Mouse (Mus musculus) kidney, postnatal 36 days (tissue): ENCODE measurements around the gene Nfu1.
A peak's percentile ranks its signal among the peaks of the same experiment; 100 is the strongest.
"Not testable (repeated sequence)": the region's sequence is repeated elsewhere in the genome, so short reads cannot be mapped to it uniquely, and the experiment has no call there.

Experiments used
- DNase-seq, 2 experiments: peaks; one replicate each; pipeline ENCODE4 v3.0.0; 2021 to 2022; ENCODE audit warnings: mixed read lengths in 2 of 2

Nfu1 gene

GRCm38 (mm10) chr6:87026980-87027379 lies 17.9 kb downstream of the Nfu1 start:
- peak; percentile 29 to 45 for DNase-seq

- DNase-seq = no peak
Observed at GRCm38 (mm10) chr6:87028881-87029280, 19.8 kb downstream of the Nfu1 start.

GRCm38 (mm10) chr6:87031310-87031709 lies 22.3 kb downstream of the Nfu1 start:
- peak; percentile 59 to 79 for DNase-seq

- peak in 1 of 2 experiments; percentile 23 for DNase-seq
Observed at GRCm38 (mm10) chr6:87032401-87032800, 23.4 kb downstream of the Nfu1 start.

GRCm38 (mm10) chr6:87034395-87034794 lies 25.4 kb downstream of the Nfu1 start:
- DNase-seq = no peak

GRCm38 (mm10) chr6:87037826-87038620 lies 29.0 kb downstream of the Nfu1 start:
- peak; percentile 19 to 43 for DNase-seq

GRCm38 (mm10) chr6:87039161-87039560 lies 30.1 kb downstream of the Nfu1 start:
- DNase-seq = no peak

- no peak for DNase-seq
Observed at GRCm38 (mm10) chr6:87040971-87041370, 31.9 kb downstream of the Nfu1 start.

GRCm38 (mm10) chr6:87041431-87041830 lies 32.4 kb downstream of the Nfu1 start:
- DNase-seq = no peak

GRCm38 (mm10) chr6:87042004-87042336 lies 32.9 kb downstream of the Nfu1 start:
- DNase-seq = no peak

- DNase-seq = peak; percentile 95 to 98
Observed at GRCm38 (mm10) chr6:87042337-87043130, 33.5 kb downstream of the Nfu1 start, which contains the start of gene Gfpt1. Gfpt1 (plus strand) TSS chr6:87042846.

GRCm38 (mm10) chr6:87043131-87043516 lies 34.1 kb downstream of the Nfu1 start:
- DNase-seq = no peak

- no peak for DNase-seq
Observed at GRCm38 (mm10) chr6:87044895-87045294, 35.9 kb downstream of the Nfu1 start.

- DNase-seq = no peak
Observed at GRCm38 (mm10) chr6:87045507-87045906, 36.5 kb downstream of the Nfu1 start.

- not testable (repeated sequence) for DNase-seq
Observed at GRCm38 (mm10) chr6:87048712-87049111, 39.7 kb downstream of the Nfu1 start.

GRCm38 (mm10) chr6:87051886-87052425 lies 42.9 kb downstream of the Nfu1 start:
- no peak for DNase-seq

GRCm38 (mm10) chr6:87054193-87054592 lies 45.2 kb downstream of the Nfu1 start:
- no peak for DNase-seq

GRCm38 (mm10) chr6:87059754-87060153 lies 50.7 kb downstream of the Nfu1 start:
- DNase-seq = no peak

- no peak for DNase-seq
Observed at GRCm38 (mm10) chr6:87063586-87063985, 54.5 kb downstream of the Nfu1 start.

- DNase-seq = no peak
Observed at GRCm38 (mm10) chr6:87068209-87068608, 59.2 kb downstream of the Nfu1 start.

GRCm38 (mm10) chr6:87069195-87069900 lies 60.3 kb downstream of the Nfu1 start:
- no peak for DNase-seq

- DNase-seq = no peak
Observed at GRCm38 (mm10) chr6:87070641-87071040, 61.6 kb downstream of the Nfu1 start.

- no peak for DNase-seq
Observed at GRCm38 (mm10) chr6:87072759-87073158, 63.7 kb downstream of the Nfu1 start.
